Mouse (Mus musculus) C2C12 (cell line): Measurements from ENCODE around the gene Tfb2m. TPM values are rescaled to one million over a fixed set of nuclear protein-coding genes. Genes with fewer than 3 reads are reported as not detected.

Experiments
- H3K27me3 ChIP-seq: one replicate; pipeline ENCODE4 v1.6.1; 2011; ENCODE audit not compliant: control insufficient read depth, insufficient read depth, insufficient read length
- H3K36me3 ChIP-seq: one replicate; pipeline ENCODE4 v1.6.1; 2011; ENCODE audit not compliant: control insufficient read depth, insufficient read depth
- H3K4me3 ChIP-seq: one replicate; pipeline ENCODE4 v1.5.1; 2011; ENCODE audit warnings: mild to moderate bottlenecking, control low read depth; ENCODE audit not compliant: poor library complexity, insufficient read depth, severe bottlenecking
- H3K79me2 ChIP-seq: one replicate; pipeline ENCODE4 v1.6.1; 2011; ENCODE audit not compliant: control insufficient read depth, insufficient read depth
- H3K79me3 ChIP-seq: one replicate; pipeline ENCODE4 v1.6.1; 2011; ENCODE audit warnings: low read depth, control low read depth
- H3ac ChIP-seq: one replicate; pipeline ENCODE3; 2011; ENCODE audit warnings: low read depth; ENCODE audit not compliant: control insufficient read depth, insufficient read length
- CEBPB ChIP-seq: IDR thresholded peaks from one replicate; pipeline ENCODE4 v1.6.1; 2011; ENCODE audit warnings: low read depth, mild to moderate bottlenecking, control low read depth, moderate library complexity
- CTCF ChIP-seq: IDR thresholded peaks from one replicate; pipeline ENCODE4 v1.5.1; 2011; ENCODE audit not compliant: control insufficient read depth, insufficient read depth, insufficient read length
- FOSL1 ChIP-seq: IDR thresholded peaks from one replicate; pipeline ENCODE4 v1.8.0; 2011; ENCODE audit warnings: mild to moderate bottlenecking, low read length; ENCODE audit not compliant: poor library complexity, insufficient read depth, severe bottlenecking
- MAX ChIP-seq: IDR thresholded peaks from one replicate; pipeline ENCODE4 v1.6.1; 2011; ENCODE audit warnings: mild to moderate bottlenecking, control low read depth
- MYOD1 ChIP-seq: IDR thresholded peaks from one replicate; pipeline ENCODE4 v1.6.1; 2011; ENCODE audit warnings: low read depth; ENCODE audit not compliant: control insufficient read depth, insufficient read length
- MYOG ChIP-seq: IDR thresholded peaks from one replicate; pipeline ENCODE4 v1.6.1; 2011; ENCODE audit not compliant: control insufficient read depth, insufficient read length; ENCODE audit errors: extremely low read depth
- USF1 ChIP-seq: IDR thresholded peaks from one replicate; pipeline ENCODE4 v1.6.1; 2011; ENCODE audit warnings: low read depth, mild to moderate bottlenecking, control low read depth, moderate library complexity
- polyA plus RNA-seq: library from polyadenylated mRNA; unstranded; fragments of >200 nt; fragmentation: generic; extraction: Trizol; gene quantifications from one replicate; pipeline ENCODE4 v1.2.1, GENCODE M21; 2012; ENCODE audit warnings: missing spikeins

Tfb2m gene
- polyA plus RNA-seq, 1 experiment = 10.2 TPM

DNA sequence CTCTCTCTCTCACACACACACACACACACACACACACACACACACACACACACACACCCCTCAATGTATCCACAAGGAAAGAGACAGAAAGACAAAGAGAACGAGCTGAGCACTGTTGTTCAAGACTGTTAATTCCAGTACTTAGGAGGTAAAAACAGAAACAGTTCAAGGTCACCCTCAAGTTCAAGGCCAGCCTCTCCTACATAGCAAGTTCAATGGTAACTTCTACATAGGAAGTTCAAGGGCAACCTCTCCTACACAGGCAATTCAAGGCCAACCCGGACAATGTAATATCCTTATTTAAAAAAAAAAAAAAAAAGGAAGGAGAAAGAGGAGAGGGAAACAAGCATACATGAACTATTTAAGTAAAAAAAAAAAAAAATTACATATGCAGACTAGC is 58.8 kb downstream of the Tfb2m start:
- TF ChIP-seq FOSL1 (no peak), CTCF (no peak), USF1 (no peak), CEBPB (no peak), MAX (no peak), MYOG (no peak), MYOD1 (no peak)
- H3ac ChIP-seq = no peak overlapping the region

DNA sequence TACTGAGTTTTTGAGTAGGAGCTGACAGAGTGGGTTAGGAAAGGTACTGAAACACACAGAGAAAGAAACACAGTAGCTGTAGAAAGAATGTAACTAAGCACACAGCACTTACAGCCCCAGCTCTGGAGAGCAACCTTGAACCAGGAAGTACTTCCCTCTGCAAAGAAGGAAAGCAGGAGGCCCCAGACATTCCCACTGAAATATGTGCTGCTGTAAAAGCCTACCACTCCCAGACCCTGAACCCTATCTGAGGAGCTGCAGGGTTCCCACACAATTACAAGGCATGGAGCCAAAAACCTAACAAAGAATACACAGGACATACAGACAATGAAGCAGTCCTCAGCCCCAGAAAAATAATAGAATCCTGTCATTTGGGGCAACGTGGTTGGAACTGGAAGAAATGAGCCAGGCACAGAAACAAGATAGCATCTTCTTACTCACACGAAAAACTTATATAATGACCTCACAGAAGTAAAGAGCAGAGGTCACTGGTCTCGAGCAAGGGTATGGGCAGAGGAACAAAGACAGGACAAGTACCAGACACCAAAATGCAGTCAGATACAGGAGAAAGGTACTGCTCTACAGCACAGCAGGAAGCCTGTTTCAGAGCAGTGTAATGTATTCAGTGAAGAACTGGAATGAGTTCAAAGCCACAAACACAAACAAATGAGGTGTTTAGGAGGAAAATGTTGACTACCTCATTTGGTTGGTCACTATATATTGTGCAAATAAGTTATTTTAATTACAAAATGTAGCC is 60.1 kb downstream of the Tfb2m start:
- no peaks in the 10 kb centered on the region for H3K36me3 ChIP-seq
- H3K79me2 ChIP-seq = no peaks in the 10 kb centered on the region
- no peaks in the 10 kb centered on the region for H3K79me3 ChIP-seq
- no peak overlapping the region for H3K4me3 ChIP-seq
- no peaks in the 10 kb centered on the region for H3K27me3 ChIP-seq
- no peak for TF ChIP-seq MAX
- TF ChIP-seq FOSL1 = no peak
- no peak overlapping the region for H3ac ChIP-seq

More for the DNA sequence above, 58.8 kb downstream of the Tfb2m start:
- no peaks in the 10 kb centered on the region for H3K36me3 ChIP-seq
- H3K27me3 ChIP-seq = no peaks in the 10 kb centered on the region
- no peaks in the 10 kb centered on the region for H3K79me3 ChIP-seq
- H3K79me2 ChIP-seq = no peaks in the 10 kb centered on the region
- no peak overlapping the region for H3K4me3 ChIP-seq

DNA sequence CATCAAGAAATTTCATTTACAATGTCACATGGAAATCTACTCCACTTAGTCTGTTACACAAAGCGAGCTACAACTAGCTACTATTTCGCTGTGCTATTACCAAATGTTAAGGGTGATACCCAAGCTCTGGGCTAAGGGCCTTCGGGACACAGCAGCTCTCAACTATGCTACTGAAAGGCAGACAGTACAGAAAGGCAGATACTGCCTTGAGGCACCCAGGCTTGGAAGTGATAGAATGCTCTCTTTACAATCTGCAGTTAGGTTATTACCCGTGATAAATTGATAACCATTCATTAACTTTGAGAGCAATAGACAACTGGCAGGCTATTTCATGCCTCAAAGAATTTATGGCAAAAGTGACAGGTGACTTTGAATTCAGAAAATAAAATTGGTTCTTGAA is 65.2 kb downstream of the Tfb2m start:
- Histone ChIP-seq H3K79me2 (no peaks in the 10 kb centered on the region), H3K36me3 (no peaks in the 10 kb centered on the region), H3K4me3 (no peak overlapping the region), H3ac (no peak overlapping the region), H3K27me3 (no peaks in the 10 kb centered on the region), H3K79me3 (peaks cover 2% of the 10 kb centered on the region)
- TF ChIP-seq USF1 = no peak
- no peak for TF ChIP-seq FOSL1
- TF ChIP-seq CEBPB = no peak
- no peak for TF ChIP-seq MAX
- TF ChIP-seq MYOD1 = no peak

Other genes starting within 250 kb of the Tfb2m start
- gene Smyd3, start 28.2 kb downstream of the Tfb2m start, polyA plus RNA-seq = 10.6 TPM
- gene Cnst, start 103 bp upstream of the Tfb2m start, polyA plus RNA-seq = 7.7 TPM
- 19.1 TPM for gene Sccpdh, start 121.9 kb upstream of the Tfb2m start, polyA plus RNA-seq
- gene Kif28, start 199.0 kb upstream of the Tfb2m start, polyA plus RNA-seq = not detected